Mouse (Mus musculus): ENCODE data around the gene Dhx16. TPM values are rescaled to one million over a fixed set of nuclear protein-coding genes. Genes with fewer than 3 reads are reported as not detected.

The Dhx16 gene
- polyA plus RNA-seq, 1 experiment from 2014 or later: 23.8 TPM

- peaks cover 20% of the 10 kb centered on the region for H3K36me3 ChIP-seq (ENCODE audit: control insufficient read depth, insufficient read depth, low read length)
- peak overlapping the region; percentile 49 for H3K4me3 ChIP-seq (ENCODE audit: low read depth, low read length)
- peak overlapping the region; percentile 90; the same call in 1 of the 2 replicates for H3K9ac ChIP-seq (ENCODE audit: low read depth, low read length)
- peak overlapping the region; percentile 98 for H3K4me2 ChIP-seq
- H3K9me3 ChIP-seq (replicated peaks; ENCODE audit: control insufficient read depth, low read length): no peaks in the 10 kb centered on the region; the same call in 1 of the 2 replicates
- peaks cover 35% of the 10 kb centered on the region for H3K4me1 ChIP-seq (ENCODE audit: control insufficient read depth, insufficient read depth, low read length)
- peak overlapping the region; percentile 83 for H3K27ac ChIP-seq (ENCODE audit: low read depth, low read length)
- 67% methylated on average over 8 of the region's 8 CpGs for WGBS (ENCODE audit: insufficient replicate concordance)
- no peaks in the 10 kb centered on the region for H3K27me3 ChIP-seq (ENCODE audit: control insufficient read depth, insufficient read depth, low read length)
- ATAC-seq (replicated peaks; ENCODE audit: insufficient number of reproducible peaks, low FRiP score, low TSS enrichment): no peak
Observed at GRCm38 (mm10) chr17:35870884-35871696, 8.5 kb upstream of the Dhx16 start.

DNA sequence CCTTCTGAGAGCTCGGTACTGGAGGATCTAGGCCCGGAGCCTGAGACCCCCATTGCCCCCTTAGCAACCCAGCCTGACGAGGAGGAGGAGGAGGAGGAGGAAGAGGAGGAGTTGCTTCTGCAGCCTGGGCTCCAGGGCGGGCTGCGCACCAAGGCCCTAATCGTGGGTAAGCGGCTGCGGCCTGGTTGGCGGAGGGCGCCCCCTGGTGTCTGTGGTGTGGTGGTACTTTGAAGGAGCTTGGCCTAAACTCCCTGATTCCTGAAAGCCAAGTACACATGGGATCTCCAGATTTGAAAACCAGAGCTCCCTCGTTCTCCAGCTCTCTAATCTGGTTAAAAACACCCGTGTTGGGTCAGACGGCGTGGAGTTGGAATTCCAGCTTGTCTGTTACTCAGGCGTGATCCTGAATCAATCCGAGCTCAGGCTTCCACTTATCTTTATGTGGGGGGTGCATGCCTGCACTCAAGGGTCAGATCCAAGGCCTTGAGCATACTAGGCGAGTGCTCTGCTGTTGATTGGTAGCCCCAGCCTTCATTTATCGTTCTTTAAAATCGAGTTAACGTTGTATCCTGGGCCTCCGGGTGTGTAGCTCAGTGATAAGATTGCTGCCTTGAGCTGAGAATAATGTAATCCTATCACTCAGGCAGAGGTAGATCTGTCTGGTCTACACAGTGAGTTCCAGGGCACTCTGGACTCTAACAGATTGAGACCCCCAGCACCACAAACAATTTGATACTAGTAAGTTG is 5.7 kb upstream of the Dhx16 start:
- Histone ChIP-seq H3K27me3 (ENCODE audit: control insufficient read depth, insufficient read depth, low read length) (no peaks in the 10 kb centered on the region), H3K9me3 (replicated peaks; ENCODE audit: control insufficient read depth, low read length) (no peaks in the 10 kb centered on the region; the same call in 1 of the 2 replicates), H3K4me1 (ENCODE audit: control insufficient read depth, insufficient read depth, low read length) (peaks cover 24% of the 10 kb centered on the region), H3K9ac (ENCODE audit: low read depth, low read length) (peak overlapping the region; percentile 46; the same call in 1 of the 2 replicates), H3K27ac (ENCODE audit: low read depth, low read length) (no peak overlapping the region), H3K4me3 (ENCODE audit: low read depth, low read length) (peak overlapping the region; percentile 16; the same call in 1 of the 2 replicates), H3K4me2 (peak overlapping the region; percentile 40), H3K36me3 (ENCODE audit: control insufficient read depth, insufficient read depth, low read length) (peaks cover 23% of the 10 kb centered on the region)
- WGBS (ENCODE audit: insufficient replicate concordance): 25% methylated on average over 21 of the region's 21 CpGs
- peak; percentile 25; the same call in 1 of the 2 replicates for ATAC-seq (replicated peaks; ENCODE audit: insufficient number of reproducible peaks, low FRiP score, low TSS enrichment)

- Histone ChIP-seq H3K9me3 (replicated peaks; ENCODE audit: control insufficient read depth, low read length) (no peaks in the 10 kb centered on the region; the same call in 1 of the 2 replicates), H3K27ac (ENCODE audit: low read depth, low read length) (no peak overlapping the region), H3K4me1 (ENCODE audit: control insufficient read depth, insufficient read depth, low read length) (peaks cover 20% of the 10 kb centered on the region; the same call in 1 of the 2 replicates), H3K36me3 (ENCODE audit: control insufficient read depth, insufficient read depth, low read length) (peaks cover 23% of the 10 kb centered on the region), H3K4me3 (ENCODE audit: low read depth, low read length) (no peak overlapping the region), H3K27me3 (ENCODE audit: control insufficient read depth, insufficient read depth, low read length) (no peaks in the 10 kb centered on the region), H3K9ac (ENCODE audit: low read depth, low read length) (no peak overlapping the region), H3K4me2 (no peak overlapping the region)
- 82% methylated on average over 6 of the region's 6 CpGs for WGBS (ENCODE audit: insufficient replicate concordance)
- ATAC-seq (replicated peaks; ENCODE audit: insufficient number of reproducible peaks, low FRiP score, low TSS enrichment): no peak
Observed at GRCm38 (mm10) chr17:35874721-35875120, 4.9 kb upstream of the Dhx16 start.

DNA sequence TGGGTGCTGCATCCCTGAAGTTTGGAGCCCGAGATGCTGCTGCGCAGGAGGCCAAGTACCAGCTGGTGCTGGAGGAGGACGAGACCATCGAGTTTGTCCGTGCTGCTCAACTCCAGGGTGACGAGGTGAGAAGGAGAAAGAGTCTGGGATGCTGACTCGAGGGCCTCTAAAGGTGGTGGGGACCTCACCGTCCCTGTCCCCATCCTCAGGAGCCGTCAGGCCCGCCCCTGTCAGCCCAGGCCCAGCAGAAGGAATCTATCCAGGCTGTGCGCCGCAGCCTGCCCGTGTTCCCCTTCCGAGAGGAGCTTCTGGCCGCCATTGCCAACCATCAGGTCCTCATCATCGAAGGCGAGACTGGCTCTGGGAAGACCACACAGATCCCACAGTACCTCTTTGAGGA is 3.3 kb downstream of the Dhx16 start:
- WGBS (ENCODE audit: insufficient replicate concordance): 92% methylated on average over 17 of the region's 17 CpGs

GRCm38 (mm10) chr17:35883777-35884176 is 4.2 kb downstream of the Dhx16 start:
- Histone ChIP-seq H3K27me3 (ENCODE audit: control insufficient read depth, insufficient read depth, low read length) (no peaks in the 10 kb centered on the region), H3K9ac (ENCODE audit: low read depth, low read length) (no peak overlapping the region), H3K27ac (ENCODE audit: low read depth, low read length) (no peak overlapping the region), H3K4me3 (ENCODE audit: low read depth, low read length) (no peak overlapping the region), H3K4me1 (ENCODE audit: control insufficient read depth, insufficient read depth, low read length) (peaks cover 5% of the 10 kb centered on the region; the same call in 1 of the 2 replicates), H3K4me2 (no peak overlapping the region), H3K36me3 (ENCODE audit: control insufficient read depth, insufficient read depth, low read length) (peaks cover 38% of the 10 kb centered on the region), H3K9me3 (replicated peaks; ENCODE audit: control insufficient read depth, low read length) (no peaks in the 10 kb centered on the region)
- 94% methylated on average over 14 of the region's 14 CpGs for WGBS (ENCODE audit: insufficient replicate concordance)
- no peak for ATAC-seq (replicated peaks; ENCODE audit: insufficient number of reproducible peaks, low FRiP score, low TSS enrichment)

More for the DNA sequence above, 3.3 kb downstream of the Dhx16 start:
- no peak for ATAC-seq (replicated peaks; ENCODE audit: insufficient number of reproducible peaks, low FRiP score, low TSS enrichment)
- Histone ChIP-seq H3K4me2 (no peak overlapping the region), H3K9ac (ENCODE audit: low read depth, low read length) (no peak overlapping the region), H3K4me3 (ENCODE audit: low read depth, low read length) (no peak overlapping the region), H3K36me3 (ENCODE audit: control insufficient read depth, insufficient read depth, low read length) (peaks cover 32% of the 10 kb centered on the region), H3K4me1 (ENCODE audit: control insufficient read depth, insufficient read depth, low read length) (peaks cover 5% of the 10 kb centered on the region; the same call in 1 of the 2 replicates), H3K27me3 (ENCODE audit: control insufficient read depth, insufficient read depth, low read length) (no peaks in the 10 kb centered on the region), H3K9me3 (replicated peaks; ENCODE audit: control insufficient read depth, low read length) (no peaks in the 10 kb centered on the region), H3K27ac (ENCODE audit: low read depth, low read length) (no peak overlapping the region)

DNA sequence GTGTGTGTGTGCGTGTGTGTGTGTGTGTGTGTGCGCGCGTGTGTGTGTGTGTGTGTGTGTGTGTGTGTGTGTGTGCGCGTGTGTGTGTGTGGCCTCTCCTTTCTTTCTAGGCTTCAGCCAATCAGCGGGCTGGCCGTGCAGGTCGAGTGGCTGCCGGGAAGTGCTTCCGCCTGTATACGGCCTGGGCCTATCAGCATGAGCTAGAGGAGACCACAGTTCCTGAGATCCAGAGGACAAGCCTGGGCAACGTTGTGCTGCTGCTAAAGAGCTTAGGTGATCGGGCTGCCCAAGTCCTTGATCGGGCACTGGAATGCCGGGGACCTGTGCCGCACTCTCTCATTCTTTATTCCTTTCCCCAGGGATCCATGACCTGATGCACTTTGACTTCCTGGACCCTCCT is 8.1 kb downstream of the Dhx16 start:
- Histone ChIP-seq H3K36me3 (ENCODE audit: control insufficient read depth, insufficient read depth, low read length) (peaks cover 50% of the 10 kb centered on the region), H3K9ac (ENCODE audit: low read depth, low read length) (no peak overlapping the region), H3K4me3 (ENCODE audit: low read depth, low read length) (no peak overlapping the region), H3K4me2 (no peak overlapping the region), H3K27ac (ENCODE audit: low read depth, low read length) (no peak overlapping the region), H3K9me3 (replicated peaks; ENCODE audit: control insufficient read depth, low read length) (no peaks in the 10 kb centered on the region), H3K4me1 (ENCODE audit: control insufficient read depth, insufficient read depth, low read length) (no peaks in the 10 kb centered on the region), H3K27me3 (ENCODE audit: control insufficient read depth, insufficient read depth, low read length) (no peaks in the 10 kb centered on the region)
- ATAC-seq (replicated peaks; ENCODE audit: insufficient number of reproducible peaks, low FRiP score, low TSS enrichment): no peak
- WGBS (ENCODE audit: insufficient replicate concordance): 80% methylated on average over 15 of the region's 17 CpGs

- H3K27me3 ChIP-seq (ENCODE audit: control insufficient read depth, insufficient read depth, low read length): no peaks in the 10 kb centered on the region
Observed at GRCm38 (mm10) chr17:35896781-35897643, 17.4 kb downstream of the Dhx16 start, which contains the start of gene 2310061I04Rik. Gene 2310061I04Rik, minus strand, starts transcription at chr17:35897431.

More at GRCm38 (mm10) chr17:35896781-35897643, 17.4 kb downstream of the Dhx16 start, which contains the start of gene 2310061I04Rik:
- Histone ChIP-seq H3K9ac (ENCODE audit: low read depth, low read length) (peak within 1 kb of the TSS; percentile 87), H3K4me1 (ENCODE audit: control insufficient read depth, insufficient read depth, low read length) (peaks cover 14% of the 10 kb centered on the region), H3K36me3 (ENCODE audit: control insufficient read depth, insufficient read depth, low read length) (peaks cover 16% of the 10 kb centered on the region), H3K27ac (ENCODE audit: low read depth, low read length) (peak within 1 kb of the TSS; percentile 80), H3K4me2 (peak within 1 kb of the TSS; percentile 98), H3K4me3 (ENCODE audit: low read depth, low read length) (peak within 1 kb of the TSS; percentile 77), H3K9me3 (replicated peaks; ENCODE audit: control insufficient read depth, low read length) (no peaks in the 10 kb centered on the region)
- 1% methylated on average over 85 of the region's 86 CpGs for WGBS (ENCODE audit: insufficient replicate concordance)
- ATAC-seq (replicated peaks; ENCODE audit: insufficient number of reproducible peaks, low FRiP score, low TSS enrichment): peak; percentile 85

Measured in heart, embryonic 11.5 days (tissue).